Mouse (Mus musculus): ENCODE measurements around the gene Arpc1b.

Arpc1b gene

DNA sequence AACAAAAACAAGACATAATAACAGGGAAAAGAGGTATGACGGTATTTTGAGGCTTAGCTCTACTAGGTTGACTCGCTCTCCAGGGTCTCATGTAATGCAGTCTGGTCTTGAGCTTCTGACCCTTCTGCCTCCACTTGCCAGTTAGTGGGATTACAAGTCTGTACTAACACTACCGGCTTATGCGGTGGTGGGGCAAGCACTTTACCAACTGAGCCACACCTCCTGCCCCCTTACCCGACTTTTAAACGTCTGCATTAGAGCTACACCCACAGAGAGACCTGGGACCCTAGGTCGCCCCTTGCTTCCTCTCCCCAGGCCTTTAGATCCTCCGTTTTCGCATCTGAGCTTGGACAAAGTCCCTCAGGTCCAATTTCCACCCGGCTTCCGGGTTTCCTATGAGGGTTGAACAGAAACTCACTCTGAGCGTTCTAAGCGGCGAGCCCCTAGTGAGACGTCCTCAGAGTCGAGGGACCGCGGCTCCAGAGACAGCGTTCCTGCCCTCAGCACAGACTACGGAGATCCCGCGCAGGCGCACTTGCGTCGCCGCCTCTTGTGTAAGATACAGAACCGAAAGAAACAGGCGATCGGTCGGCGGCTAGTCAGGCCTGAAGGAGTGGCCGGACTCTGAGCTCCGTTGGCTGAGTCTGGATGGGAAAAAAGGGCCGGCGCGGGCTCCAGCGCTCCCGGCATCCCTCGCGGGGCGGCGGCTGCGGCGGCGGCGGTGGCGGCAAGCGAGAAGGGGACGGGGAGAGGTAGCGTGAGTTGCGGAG, 52.7 kb downstream of the Arpc1b start, which contains the start of the genes Ptcd1 and Cpsf4:
Gene Ptcd1, minus strand, starts transcription at position 573 of the 770 bp plus-strand sequence.
Gene Cpsf4, plus strand, starts transcription at position 678 of the 770 bp plus-strand sequence.
- peak; percentile 99 for DNase-seq

DNA sequence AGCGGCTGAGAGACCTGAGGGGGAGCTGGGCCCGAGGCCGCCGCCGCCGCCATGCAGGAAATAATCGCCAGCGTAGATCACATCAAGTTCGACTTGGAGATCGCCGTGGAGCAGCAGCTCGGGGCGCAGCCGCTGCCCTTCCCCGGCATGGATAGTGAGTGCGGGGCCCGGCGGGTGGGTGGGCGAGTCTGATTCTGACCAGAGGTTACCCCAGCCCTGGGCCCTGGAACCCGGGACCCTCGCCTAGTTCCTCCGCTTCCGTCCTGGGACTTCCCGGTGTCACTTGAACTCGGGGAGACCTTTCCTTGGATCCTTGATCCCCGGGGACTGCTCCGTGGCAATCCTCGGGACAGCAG, 53.3 kb downstream of the Arpc1b start:
- DNase-seq: peak; percentile 27

GRCm38 (mm10) chr5:145178461-145178980, 64.5 kb downstream of the Arpc1b start:
- DNase-seq: no peak
